8 mouse cellular contexts compared by ENCODE assay signal in genomic region chr13:45539205-45539568, GRCm38 (mm10). TPM values are rescaled to one million over a fixed set of nuclear protein-coding genes. Genes with fewer than 3 reads are reported as not detected.
DNase-seq lines count a peak whose midpoint lies in the region; ATAC-seq lines count a peak whose summit lies in the region.

No protein-coding gene starts in this region.

- peak overlapping the region; percentile 90 for H3K27ac ChIP-seq in hindbrain, embryonic 15.5 days (replicated peaks)

- H3K4me3 ChIP-seq in hindbrain, embryonic 15.5 days = peak overlapping the region; percentile 45

- peak; percentile 92 for ATAC-seq in hindbrain, embryonic 15.5 days (ENCODE audit: low FRiP score, low read depth)
- 0 out of 2 replicates have a peak, but pooled peaks have one; percentile 45 for ATAC-seq in megakaryocyte, adult 5-6 weeks (ENCODE audit: poor library complexity, severe bottlenecking)

- peak overlapping the region; percentile 68 for H3K9ac ChIP-seq in hindbrain, embryonic 15.5 days

- no peaks in the 10 kb centered on the region for H3K36me3 ChIP-seq in hindbrain, embryonic 15.5 days

- no peaks in the 10 kb centered on the region for H3K27me3 ChIP-seq in hindbrain, embryonic 15.5 days

- H3K9me3 ChIP-seq in hindbrain, embryonic 15.5 days = no peaks in the 10 kb centered on the region

- peak; percentile 79 for DNase-seq in ZHBTc4 (ENCODE audit: low read depth, low spot score)
- DNase-seq in cerebellum, postnatal 14 days = peak; percentile 95 to 97
- DNase-seq in gastrocnemius, adult 18-20 months (ENCODE audit: low spot score) = peak; percentile 83
- peak; percentile 66 to 72 for DNase-seq in left cerebral cortex, adult 8-10 months (ENCODE audit: low spot score in 2 of 2)
- DNase-seq in right cerebral cortex, postnatal 14 days = peak; percentile 84
- DNase-seq in yolk sac, embryonic 10.5 days (ENCODE audit: low spot score) = peak; percentile 66

- H3K4me2 ChIP-seq in hindbrain, embryonic 15.5 days = peak overlapping the region; percentile 92

- H3K4me1 ChIP-seq in hindbrain, embryonic 15.5 days (replicated peaks) = peaks cover 14% of the 10 kb centered on the region

- WGBS in hindbrain, embryonic 15.5 days = 8% methylated on average over 10 of the region's 10 CpGs

RNA-seq across cellular contexts. Expression of gene Gmpr, which starts 31.9 kb away (rescaled TPM):
- 100 to 1,000 TPM; 180 to 190 TPM for total RNA-seq in gastrocnemius, adult 18-20 months (2021)
- 35.5 and 36.0 TPM in 2 replicates for polyA plus RNA-seq in hindbrain, embryonic 15.5 days (2015; fragmentation: Nextera tagmentation; extraction: Ambion mirVana)
- total RNA-seq in left cerebral cortex, adult 8-10 months (2022) = 10 to 100 TPM; 56.1 to 59.2 (median 58.1) TPM
- 1.7 and 2.0 TPM in 2 replicates for total RNA-seq in megakaryocyte, adult 5-6 weeks (2015)
- total RNA-seq in megakaryocyte, adult 5-6 weeks (2017) = 1.0 and 1.1 TPM in 2 replicates

Comparison
In these comparisons a context has a peak if more than half of its experiments do, and no peak if none do; other contexts are left out.
1. Peak in every context shown above with its lines: DNase-seq, ATAC-seq, H3K4me3 ChIP-seq and H3K27ac ChIP-seq.
2. RNA of gene Gmpr, which starts 31.9 kb away (total RNA-seq): 180 to 190 TPM in gastrocnemius, adult 18-20 months and 56.1 to 59.2 TPM in left cerebral cortex, adult 8-10 months; 1.0 to 2.0 TPM in megakaryocyte, adult 5-6 weeks; every median in the first group is over 10 times any median in the second.